Mouse (Mus musculus) embryonic facial prominence, embryonic 10.5 days (tissue): ENCODE measurements at regions not wholly inside any gene's neighbourhood (a gene's known extent, or its start where the extent isn't known, plus 50 kb on each side); places are given as distances from the start of the nearest gene placed in this dataset.

Experiments used
- DNase-seq: peaks from one replicate; pipeline ENCODE4 v3.0.0-alpha.2; 2017; ENCODE audit warnings: low spot score
- H3K27ac ChIP-seq: fragments of 300-500 bp; sonication (generic); replicated peaks from 2 replicates; pipeline ENCODE4 v1.5.1; 2016; ENCODE audit warnings: mild to moderate bottlenecking
- H3K27me3 ChIP-seq: fragments of 300-500 bp; sonication (generic); replicated peaks from 2 replicates; pipeline ENCODE4 v1.6.1; 2016; ENCODE audit warnings: low read depth, mild to moderate bottlenecking; ENCODE audit not compliant: poor library complexity, severe bottlenecking
- H3K36me3 ChIP-seq: fragments of 300-500 bp; sonication (generic); replicated peaks from 2 replicates; pipeline ENCODE4 v1.6.1; 2016; ENCODE audit warnings: mild to moderate bottlenecking, moderate library complexity
- H3K4me1 ChIP-seq: fragments of 300-500 bp; sonication (generic); 2 replicates; pipeline ENCODE4 v1.6.1; 2016
- H3K4me3 ChIP-seq: fragments of 300-500 bp; sonication (generic); 2 replicates; pipeline ENCODE4 v1.5.1; 2016; ENCODE audit warnings: mild to moderate bottlenecking, moderate library complexity
- H3K9me3 ChIP-seq: fragments of 300-500 bp; sonication (generic); 2 replicates; pipeline ENCODE4 v1.6.1; 2016; ENCODE audit warnings: mild to moderate bottlenecking
- WGBS: fragments of 180-500 bp; shearing (Covaris S2); methylation state at CpG from one replicate; pipeline ENCODE4 v1.1.7; 2016; 5-methylcytosine and 5-hydroxymethylcytosine counted together

GRCm38 (mm10) chrX:117272809-117273208, 258.3 kb downstream of the H2afb1 start:
- Histone ChIP-seq H3K27ac (no peak overlapping the region), H3K27me3 (no peaks in the 10 kb centered on the region), H3K4me3 (no peak overlapping the region), H3K4me1 (no peaks in the 10 kb centered on the region), H3K9me3 (no peaks in the 10 kb centered on the region), H3K36me3 (no peaks in the 10 kb centered on the region)
- WGBS = 95% methylated on average over 3 of the region's 3 CpGs
- no peak for DNase-seq

GRCm38 (mm10) chrX:117298500-117298899, 283.9 kb downstream of the H2afb1 start:
- no peaks in the 10 kb centered on the region for H3K4me1 ChIP-seq
- H3K36me3 ChIP-seq = no peaks in the 10 kb centered on the region
- DNase-seq = no peak
- no peak overlapping the region for H3K4me3 ChIP-seq
- WGBS = 67% methylated on average over 7 of the region's 7 CpGs
- H3K27me3 ChIP-seq = no peaks in the 10 kb centered on the region
- no peaks in the 10 kb centered on the region for H3K9me3 ChIP-seq
- H3K27ac ChIP-seq = no peak overlapping the region

GRCm38 (mm10) chrX:117299697-117300192, 285.2 kb downstream of the H2afb1 start:
- WGBS = 13% methylated on average over 2 of the region's 2 CpGs
- H3K36me3 ChIP-seq = no peaks in the 10 kb centered on the region
- no peak overlapping the region for H3K27ac ChIP-seq
- H3K4me1 ChIP-seq = no peaks in the 10 kb centered on the region
- peak; percentile 8 for DNase-seq
- no peaks in the 10 kb centered on the region for H3K9me3 ChIP-seq
- H3K27me3 ChIP-seq = no peaks in the 10 kb centered on the region
- no peak overlapping the region for H3K4me3 ChIP-seq
